Mouse (Mus musculus) intestine, postnatal 0 days (tissue): ENCODE results near the gene Alkbh4. TPM values are rescaled to one million over a fixed set of nuclear protein-coding genes. Genes with fewer than 3 reads are reported as not detected.
"Not testable (repeated sequence)": the region's sequence is repeated elsewhere in the genome, so short reads cannot be mapped to it uniquely, and the experiment has no call there.

Experiments
- ATAC-seq: fragments of 200-750 bp; cut with Nextera tagmentation; 2 replicates; pipeline ENCODE4 v1.8.0; 2017; ENCODE audit warnings: mild to moderate bottlenecking, moderate TSS enrichment, moderate library complexity
- H3K27ac ChIP-seq: fragments of 300-500 bp; sonication (generic); 2 replicates; pipeline ENCODE4 v1.5.1; 2014; ENCODE audit warnings: mild to moderate bottlenecking, low read depth, low read length, moderate library complexity
- H3K27me3 ChIP-seq: fragments of 300-500 bp; sonication (generic); replicated peaks from 2 replicates; pipeline ENCODE4 v1.6.1; 2014; ENCODE audit warnings: low read length, mixed read lengths; ENCODE audit not compliant: control insufficient read depth, insufficient read depth
- H3K36me3 ChIP-seq: fragments of 300-500 bp; sonication (generic); 2 replicates; pipeline ENCODE4 v1.6.1; 2014; ENCODE audit warnings: mild to moderate bottlenecking, moderate library complexity; ENCODE audit not compliant: control insufficient read depth, insufficient read depth
- H3K4me1 ChIP-seq: fragments of 300-500 bp; sonication (generic); replicated peaks from 2 replicates; pipeline ENCODE4 v1.6.1; 2014; ENCODE audit warnings: antibody characterized with exemption, low read length, mixed read lengths; ENCODE audit not compliant: control insufficient read depth, insufficient read depth
- H3K4me2 ChIP-seq: fragments of 300-500 bp; sonication (generic); replicated peaks from 2 replicates; pipeline ENCODE4 v1.6.1; 2014; ENCODE audit warnings: low read depth, mild to moderate bottlenecking, moderate library complexity
- H3K4me3 ChIP-seq: fragments of 300-500 bp; sonication (generic); 2 replicates; pipeline ENCODE4 v1.5.1; 2014; ENCODE audit warnings: low read depth, low read length
- H3K9ac ChIP-seq: fragments of 300-500 bp; sonication (generic); 2 replicates; pipeline ENCODE4 v1.6.1; 2014; ENCODE audit warnings: mild to moderate bottlenecking, low read depth, low read length
- H3K9me3 ChIP-seq: fragments of 300-500 bp; sonication (generic); 2 replicates; pipeline ENCODE4 v1.6.1; 2016; ENCODE audit warnings: mixed run types; ENCODE audit not compliant: control insufficient read depth
- CTCF ChIP-seq: sonication (generic); IDR thresholded peaks from 2 replicates; pipeline ENCODE4 v1.5.1; 2016; ENCODE audit warnings: low read depth, mild to moderate bottlenecking, control low read depth, antibody characterized with exemption, moderate library complexity
- WGBS: fragments of 180-500 bp; shearing (Covaris S2); extraction: QIAGEN DNeasy Blood & Tissue Kit; methylation state at CpG from one replicate; pipeline ENCODE4 v1.1.7; 2014; 5-methylcytosine and 5-hydroxymethylcytosine counted together
- polyA plus RNA-seq: library from polyadenylated mRNA; unstranded; fragments of >200 nt; fragmentation: Nextera tagmentation; extraction: Ambion mirVana; gene quantifications from 2 replicates; pipeline ENCODE4 v1.2.1, GENCODE M21; 2015

The Alkbh4 gene
- polyA plus RNA-seq, 1 experiment from 2014 or later, result 11.0 TPM

DNA sequence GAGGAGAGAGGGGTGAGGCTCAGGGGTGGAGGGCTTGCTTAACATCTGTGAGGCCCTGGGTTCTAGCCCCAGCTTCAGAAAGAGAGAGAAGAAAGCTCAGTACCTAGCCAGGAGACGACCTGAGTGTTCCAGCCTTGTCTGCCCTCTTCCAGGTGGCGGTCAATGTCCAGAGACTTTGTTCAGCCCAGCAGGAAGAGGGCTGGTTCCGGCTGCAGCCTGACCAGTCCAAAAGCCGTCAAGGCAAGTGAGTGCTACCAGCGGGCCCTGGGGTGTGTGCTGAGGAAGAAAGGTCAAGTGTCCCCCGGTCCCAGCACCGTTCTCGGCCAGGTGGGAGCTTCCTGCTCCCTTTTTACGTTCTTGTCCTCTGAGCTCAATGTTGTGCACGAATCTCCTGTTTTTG, 37.4 kb upstream of the Alkbh4 start:
- no peaks in the 10 kb centered on the region for H3K4me1 ChIP-seq
- no peak for ATAC-seq
- no peaks in the 10 kb centered on the region for H3K9me3 ChIP-seq
- no peak for TF ChIP-seq CTCF
- no peak overlapping the region for H3K4me2 ChIP-seq
- H3K4me3 ChIP-seq, result no peak overlapping the region
- no peak overlapping the region for H3K27ac ChIP-seq
- 73% methylated on average over 10 of the region's 10 CpGs for WGBS
- peaks cover 4% of the 10 kb centered on the region; the same call in 1 of the 2 replicates for H3K36me3 ChIP-seq
- no peak overlapping the region for H3K9ac ChIP-seq
- H3K27me3 ChIP-seq, result no peaks in the 10 kb centered on the region

GRCm38 (mm10) chr5:136102099-136102820, 33.7 kb upstream of the Alkbh4 start:
- H3K9me3 ChIP-seq, result no peaks in the 10 kb centered on the region
- WGBS, result 12% methylated on average over 41 of the region's 41 CpGs
- no peak overlapping the region for H3K27ac ChIP-seq
- H3K4me3 ChIP-seq, result peak overlapping the region; percentile 14; the same call in 1 of the 2 replicates
- H3K9ac ChIP-seq, result no peak overlapping the region
- no peaks in the 10 kb centered on the region for H3K27me3 ChIP-seq
- no peaks in the 10 kb centered on the region for H3K4me1 ChIP-seq
- peak; percentile 75 for ATAC-seq
- peaks cover 10% of the 10 kb centered on the region; the same call in 1 of the 2 replicates for H3K36me3 ChIP-seq
- TF ChIP-seq CTCF, result peak; percentile 94
- H3K4me2 ChIP-seq, result peak overlapping the region; percentile 60

DNA sequence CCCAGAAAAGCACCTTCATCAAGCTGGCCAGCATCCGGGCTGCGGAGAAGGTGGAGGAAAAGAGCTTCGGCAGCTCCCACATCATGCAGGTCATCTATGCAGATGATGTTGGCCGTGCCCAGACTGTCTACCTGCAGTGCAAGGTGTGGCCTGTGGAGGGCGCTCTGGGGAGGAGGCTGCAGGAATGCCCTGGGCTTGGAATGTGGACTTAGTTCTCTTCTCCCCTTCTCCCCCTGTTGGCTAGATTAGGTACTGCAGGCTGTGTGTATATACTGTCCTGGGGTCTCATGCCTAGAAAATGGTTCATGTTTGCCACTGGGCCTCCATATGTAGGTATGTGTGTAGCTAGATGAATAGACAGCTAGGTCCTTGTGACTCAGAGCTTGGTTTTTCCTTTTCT, 31.4 kb upstream of the Alkbh4 start:
- Histone ChIP-seq H3K4me2 (no peak overlapping the region), H3K4me1 (no peaks in the 10 kb centered on the region), H3K36me3 (peaks cover 10% of the 10 kb centered on the region; the same call in 1 of the 2 replicates), H3K27me3 (no peaks in the 10 kb centered on the region), H3K27ac (no peak overlapping the region), H3K9ac (no peak overlapping the region), H3K9me3 (no peaks in the 10 kb centered on the region), H3K4me3 (no peak overlapping the region)
- no peak for ATAC-seq
- peak; percentile 74 for TF ChIP-seq CTCF
- 90% methylated on average over 5 of the region's 5 CpGs for WGBS

GRCm38 (mm10) chr5:136108486-136108885, 27.5 kb upstream of the Alkbh4 start:
- no peak for ATAC-seq
- H3K4me2 ChIP-seq, result no peak overlapping the region
- 42% methylated on average over 2 of the region's 2 CpGs for WGBS

DNA sequence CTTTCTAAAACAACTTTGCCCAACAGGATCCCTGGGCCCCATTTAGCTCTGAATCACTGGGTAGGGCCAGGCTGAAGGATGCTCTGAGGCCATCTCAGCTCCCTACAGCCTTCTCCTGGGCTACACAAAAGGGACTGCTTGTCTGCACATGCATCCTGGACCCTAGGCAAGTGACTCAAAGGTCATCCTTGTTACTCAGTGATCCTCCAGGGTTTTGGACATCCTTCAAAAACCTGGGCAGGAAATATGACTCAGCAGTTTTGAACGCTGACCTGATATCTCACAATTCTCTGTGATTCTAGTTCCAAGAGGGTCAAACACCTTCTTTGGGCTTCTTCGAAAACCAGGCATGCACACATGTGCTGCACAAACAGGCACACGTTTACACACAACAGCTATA, 26.9 kb upstream of the Alkbh4 start:
- Histone ChIP-seq H3K36me3 (peaks cover 6% of the 10 kb centered on the region; the same call in 1 of the 2 replicates), H3K27me3 (no peaks in the 10 kb centered on the region), H3K27ac (no peak overlapping the region), H3K4me3 (no peak overlapping the region), H3K9me3 (no peaks in the 10 kb centered on the region), H3K4me2 (no peak overlapping the region), H3K9ac (no peak overlapping the region), H3K4me1 (no peaks in the 10 kb centered on the region)
- no peak for TF ChIP-seq CTCF
- ATAC-seq, result no peak
- WGBS, result 74% methylated on average over 3 of the region's 3 CpGs

More at GRCm38 (mm10) chr5:136108486-136108885, 27.5 kb upstream of the Alkbh4 start:
- Histone ChIP-seq H3K9me3 (no peaks in the 10 kb centered on the region), H3K9ac (no peak overlapping the region), H3K27ac (no peak overlapping the region), H3K36me3 (peaks cover 6% of the 10 kb centered on the region; the same call in 1 of the 2 replicates), H3K27me3 (no peaks in the 10 kb centered on the region), H3K4me3 (no peak overlapping the region), H3K4me1 (no peaks in the 10 kb centered on the region)
- TF ChIP-seq CTCF, result no peak

DNA sequence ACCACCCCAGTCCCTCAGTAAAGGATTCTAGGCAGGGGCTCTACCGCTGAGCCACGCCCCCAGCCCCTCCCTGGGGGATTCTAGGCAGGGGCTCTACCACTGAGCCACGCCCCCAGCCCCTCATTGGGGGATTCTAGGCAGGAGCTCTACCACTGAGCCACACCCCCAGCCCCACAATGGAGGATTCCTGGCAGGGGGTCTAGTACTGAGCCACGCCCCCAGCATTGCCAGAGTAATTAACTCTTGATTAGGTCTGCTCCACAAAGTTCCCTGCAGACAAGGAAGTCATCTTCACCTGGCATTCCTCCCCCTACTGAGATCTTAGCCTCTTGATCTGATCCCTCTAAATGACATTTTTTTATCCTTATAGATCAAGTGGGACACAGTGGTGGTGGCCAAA, 22.4 kb upstream of the Alkbh4 start:
- H3K27me3 ChIP-seq, H3K27ac ChIP-seq, H3K4me2 ChIP-seq, H3K4me1 ChIP-seq, H3K9me3 ChIP-seq, H3K4me3 ChIP-seq, ATAC-seq, H3K36me3 ChIP-seq, H3K9ac ChIP-seq: not testable (repeated sequence)
- WGBS, result 38% methylated on average over 4 of the region's 4 CpGs
